Mouse (Mus musculus) lung, postnatal 4 days (tissue): ENCODE measurements around the gene Dnah7a.
"Not testable (repeated sequence)": the region's sequence is repeated elsewhere in the genome, so short reads cannot be mapped to it uniquely, and the experiment has no call there.

ENCODE experiments used
- DNase-seq, 2 experiments: peaks; one replicate each; pipeline ENCODE4 v3.0.0; 2021

Gene Dnah7a

DNA sequence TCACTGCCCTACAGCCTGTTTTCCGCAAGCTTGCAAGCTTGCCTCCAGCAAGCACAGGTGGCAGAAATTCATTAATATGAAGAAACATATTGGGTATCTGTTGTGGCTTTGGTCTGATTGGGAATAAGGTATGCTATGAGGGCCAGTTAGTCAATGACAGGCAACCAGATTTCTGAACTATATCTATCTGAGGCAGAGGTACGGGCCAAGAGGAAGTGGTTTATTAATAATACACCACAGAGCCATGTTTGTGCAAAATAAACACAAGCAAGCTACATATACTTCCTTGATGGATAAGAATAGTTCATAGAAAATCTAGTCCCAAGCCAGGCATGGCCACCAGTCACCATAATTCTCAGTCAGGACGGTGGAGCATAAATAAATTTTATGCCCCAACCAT, 328.9 kb downstream of the Dnah7a start:
- no peak for DNase-seq

GRCm38 (mm10) chr1:53375965-53376364, 330.6 kb downstream of the Dnah7a start:
- DNase-seq: not testable (repeated sequence)

DNA sequence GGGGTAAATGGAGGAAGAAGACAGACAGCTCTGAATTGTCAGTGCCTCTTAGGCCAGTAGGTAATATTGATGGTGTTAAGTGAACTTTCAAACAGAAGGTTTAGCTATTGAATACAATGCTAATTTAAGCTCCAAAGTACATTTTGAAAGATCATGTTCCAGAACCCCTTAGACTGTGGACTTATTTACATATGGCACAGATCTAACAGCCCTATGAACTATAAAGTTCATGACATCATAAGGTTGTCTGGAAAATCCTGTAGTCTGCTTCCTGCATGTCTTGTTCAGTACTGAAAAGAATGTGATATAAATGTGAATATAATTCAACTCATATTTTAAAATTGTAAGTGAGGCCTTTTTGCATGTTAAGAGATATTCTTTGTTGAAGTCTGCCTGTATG, 347.6 kb downstream of the Dnah7a start:
- DNase-seq: no peak

GRCm38 (mm10) chr1:53352327-53353261, 354.0 kb downstream of the Dnah7a start, which contains the start of the genes Asdurf, Gm28551 and Asnsd1:
Gene Asdurf (minus strand): TSS chr1:53352619.
Gene Gm28551 (minus strand): TSS chr1:53352667.
Gene Asnsd1 (minus strand): TSS chr1:53352752.
- peak; percentile 98 to 99 for DNase-seq
